Mouse (Mus musculus) limb, embryonic 14.5 days (tissue): ENCODE results near the gene Zp2. TPM values are rescaled to one million over a fixed set of nuclear protein-coding genes. Genes with fewer than 3 reads are reported as not detected.

ENCODE experiments used
- ATAC-seq: fragments of 200-750 bp; cut with Nextera tagmentation; 2 replicates; pipeline ENCODE4 v1.8.0; 2017; ENCODE audit warnings: low read depth, moderate number of reproducible peaks, moderate TSS enrichment; ENCODE audit not compliant: low FRiP score
- DNase-seq: peaks from one replicate; pipeline ENCODE4 v3.0.0-alpha.2; 2015; ENCODE audit warnings: low spot score
- H3K27ac ChIP-seq: fragments of 300-500 bp; sonication (generic); replicated peaks from 2 replicates; pipeline ENCODE4 v1.5.1; 2014; ENCODE audit warnings: low read depth, mild to moderate bottlenecking, low read length, moderate library complexity, mixed read lengths
- H3K27me3 ChIP-seq: fragments of 300-500 bp; sonication (generic); 2 replicates; pipeline ENCODE4 v1.6.1; 2014; ENCODE audit warnings: low read length, mixed read lengths; ENCODE audit not compliant: control insufficient read depth, insufficient read depth
- H3K36me3 ChIP-seq: fragments of 300-500 bp; sonication (generic); 2 replicates; pipeline ENCODE4 v1.6.1; 2014; ENCODE audit warnings: mild to moderate bottlenecking, low read length, moderate library complexity, mixed read lengths; ENCODE audit not compliant: control insufficient read depth, insufficient read depth
- H3K4me1 ChIP-seq: fragments of 300-500 bp; sonication (generic); 2 replicates; pipeline ENCODE4 v1.6.1; 2014; ENCODE audit warnings: antibody characterized with exemption, low read length, mixed read lengths; ENCODE audit not compliant: control insufficient read depth, insufficient read depth
- H3K4me2 ChIP-seq: fragments of 300-500 bp; sonication (generic); replicated peaks from 2 replicates; pipeline ENCODE4 v1.6.1; 2014; ENCODE audit warnings: low read depth, mild to moderate bottlenecking, low read length, moderate library complexity; ENCODE audit not compliant: severe bottlenecking
- H3K4me3 ChIP-seq: fragments of 300-500 bp; sonication (generic); replicated peaks from 2 replicates; pipeline ENCODE4 v1.5.1; 2014; ENCODE audit warnings: low read length
- H3K9ac ChIP-seq: fragments of 300-500 bp; sonication (generic); 2 replicates; pipeline ENCODE4 v1.6.1; 2014; ENCODE audit warnings: mild to moderate bottlenecking, low read depth, low read length, moderate library complexity; ENCODE audit not compliant: severe bottlenecking
- H3K9me3 ChIP-seq: fragments of 300-500 bp; sonication (generic); 2 replicates; pipeline ENCODE4 v1.6.1; 2016; ENCODE audit warnings: low read length; ENCODE audit not compliant: control insufficient read depth
- POLR2A ChIP-seq: fragments of 200-500 bp; IDR thresholded peaks from 2 replicates; pipeline ENCODE4 v1.8.0; 2012; ENCODE audit warnings: inconsistent platforms, mild to moderate bottlenecking, moderate library complexity, borderline replicate concordance; ENCODE audit not compliant: insufficient read depth, insufficient read length; ENCODE audit errors: extremely low read depth
- WGBS: fragments of 180-500 bp; shearing (Covaris S2); extraction: QIAGEN DNeasy Blood & Tissue Kit; methylation state at CpG from one replicate; pipeline ENCODE4 v1.1.7; 2014; 5-methylcytosine and 5-hydroxymethylcytosine counted together
- polyA plus RNA-seq, 2 experiments: library from polyadenylated mRNA; depleted of rRNA in 1 of 2; stranded (reverse) in 1 of 2; unstranded in 1 of 2; fragments of >200 nt; fragmentation: Nextera tagmentation in 1 of 2; extraction: Ambion mirVana in 1 of 2; gene quantifications; 2 replicates each; pipeline versions ENCODE4 v1.2.1 to v1.2.3; 2012 to 2014

Gene Zp2
- polyA plus RNA-seq, 2 experiments, result 0.66 to 1.0 TPM

DNA sequence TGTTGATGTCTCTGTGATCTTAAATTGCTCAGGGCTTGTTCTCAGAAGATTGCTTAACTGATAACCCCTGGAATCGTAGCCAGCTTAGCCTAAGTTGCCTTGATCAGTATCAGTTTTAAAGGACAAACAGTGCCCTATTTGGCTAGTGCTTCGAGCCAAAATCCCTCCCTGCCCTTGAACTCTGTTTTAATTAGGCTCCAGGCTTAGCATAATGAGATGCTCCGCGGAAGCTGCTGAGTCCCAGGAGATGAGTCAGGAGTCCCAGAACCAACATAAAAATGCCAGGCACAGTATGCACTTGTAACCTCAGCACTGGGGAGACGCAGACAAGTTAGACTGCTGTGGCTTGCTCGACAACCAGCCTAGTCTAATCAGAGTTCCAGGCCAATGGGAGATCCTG, 27.6 kb downstream of the Zp2 start:
- H3K36me3 ChIP-seq, result peaks cover 10% of the 10 kb centered on the region; the same call in 1 of the 2 replicates
- H3K4me3 ChIP-seq, result no peak overlapping the region
- peaks cover 6% of the 10 kb centered on the region for H3K4me1 ChIP-seq
- H3K4me2 ChIP-seq, result no peak overlapping the region
- no peak for TF ChIP-seq POLR2A
- WGBS, result 26% methylated on average over 6 of the region's 6 CpGs
- H3K9ac ChIP-seq, result no peak overlapping the region
- DNase-seq (no peak), ATAC-seq (no peak)
- H3K27me3 ChIP-seq, result no peaks in the 10 kb centered on the region
- no peaks in the 10 kb centered on the region for H3K9me3 ChIP-seq
- no peak overlapping the region for H3K27ac ChIP-seq

DNA sequence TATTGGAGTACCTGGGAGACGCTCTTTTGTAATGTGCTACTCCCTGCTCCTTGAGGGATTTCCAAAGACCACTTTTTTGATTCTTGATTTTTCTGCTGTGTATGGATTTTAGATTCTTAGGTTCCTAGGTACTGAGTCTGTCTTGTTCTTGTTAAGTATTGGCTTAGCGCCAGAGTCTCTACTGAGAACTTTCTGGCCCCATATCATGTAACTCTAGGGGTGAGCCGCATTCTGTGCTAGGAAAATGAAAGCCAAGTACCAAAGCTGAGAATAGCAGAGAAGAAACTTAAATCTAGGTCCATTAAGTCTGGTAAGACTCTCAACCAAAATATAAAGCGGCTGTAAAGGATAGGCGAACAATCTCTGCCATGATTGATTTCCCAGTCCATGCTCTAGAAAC, 28.1 kb downstream of the Zp2 start:
- Histone ChIP-seq H3K4me3 (no peak overlapping the region), H3K9me3 (no peaks in the 10 kb centered on the region), H3K36me3 (peaks cover 10% of the 10 kb centered on the region; the same call in 1 of the 2 replicates), H3K4me2 (no peak overlapping the region), H3K4me1 (peaks cover 6% of the 10 kb centered on the region), H3K27me3 (no peaks in the 10 kb centered on the region), H3K27ac (no peak overlapping the region), H3K9ac (no peak overlapping the region)
- no peak for TF ChIP-seq POLR2A
- DNase-seq, result peak; percentile 47
- WGBS, result 58% methylated on average over 5 of the region's 5 CpGs
- ATAC-seq, result peak; percentile 37; the same call in 1 of the 2 replicates

DNA sequence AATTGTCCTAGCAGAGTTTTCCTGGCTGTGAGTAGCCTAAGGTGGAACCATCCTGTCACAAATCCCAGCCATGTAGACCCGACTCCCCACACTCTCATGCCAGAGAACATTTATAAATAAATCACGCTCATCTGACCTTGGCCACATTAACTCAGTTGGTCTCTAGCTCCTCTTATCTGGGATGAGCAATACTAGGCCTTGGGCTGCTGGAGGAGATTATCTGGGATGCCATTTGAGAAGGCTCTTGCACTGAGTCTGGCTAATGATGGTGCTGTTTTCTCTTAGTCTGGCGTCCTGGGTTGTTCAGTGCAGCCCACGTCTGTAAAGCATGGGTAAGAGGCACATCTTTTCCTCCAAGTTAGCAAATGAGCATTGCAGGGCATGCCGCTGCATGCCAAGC, 35.4 kb downstream of the Zp2 start:
- ATAC-seq (no peak), DNase-seq (no peak)
- Histone ChIP-seq H3K4me1 (no peaks in the 10 kb centered on the region), H3K27ac (no peak overlapping the region), H3K9me3 (no peaks in the 10 kb centered on the region), H3K4me2 (no peak overlapping the region), H3K4me3 (no peak overlapping the region), H3K9ac (no peak overlapping the region), H3K27me3 (no peaks in the 10 kb centered on the region), H3K36me3 (peaks cover 5% of the 10 kb centered on the region; the same call in 1 of the 2 replicates)
- no peak for TF ChIP-seq POLR2A
- WGBS, result 72% methylated on average over 5 of the region's 5 CpGs

DNA sequence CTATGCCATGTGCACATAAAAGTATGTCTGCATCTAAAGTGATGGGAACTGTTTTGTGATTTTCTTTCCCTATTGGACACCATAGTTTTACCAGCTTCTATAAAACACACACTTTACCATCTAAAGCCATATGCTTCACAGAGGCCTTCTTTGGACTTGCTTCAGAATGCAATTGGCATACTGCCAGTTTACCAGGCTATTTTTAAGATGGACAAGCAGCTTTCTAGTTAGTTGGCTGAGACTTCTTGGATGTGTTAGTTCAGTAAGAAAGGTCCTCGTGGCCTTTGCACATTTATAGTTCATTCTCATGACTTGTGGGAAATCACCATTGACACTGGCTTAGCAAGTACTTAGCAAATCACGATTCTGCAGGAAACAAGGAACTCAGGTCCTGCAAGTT, 38.7 kb downstream of the Zp2 start:
- H3K9ac ChIP-seq, result no peak overlapping the region
- peaks cover 5% of the 10 kb centered on the region; the same call in 1 of the 2 replicates for H3K36me3 ChIP-seq
- 47% methylated on average over 2 of the region's 2 CpGs for WGBS
- no peak overlapping the region for H3K27ac ChIP-seq
- peaks cover 3% of the 10 kb centered on the region; the same call in 1 of the 2 replicates for H3K4me1 ChIP-seq
- no peak overlapping the region for H3K4me3 ChIP-seq
- H3K9me3 ChIP-seq, result no peaks in the 10 kb centered on the region
- DNase-seq (no peak), ATAC-seq (no peak)
- H3K27me3 ChIP-seq, result no peaks in the 10 kb centered on the region
- H3K4me2 ChIP-seq, result no peak overlapping the region
- TF ChIP-seq POLR2A, result no peak

GRCm38 (mm10) chr7:120104975-120105374, 40.1 kb downstream of the Zp2 start:
- no peaks in the 10 kb centered on the region for H3K9me3 ChIP-seq

More at GRCm38 (mm10) chr7:120104975-120105374, 40.1 kb downstream of the Zp2 start:
- no peak overlapping the region for H3K9ac ChIP-seq
- H3K27me3 ChIP-seq, result no peaks in the 10 kb centered on the region
- H3K4me2 ChIP-seq, result no peak overlapping the region
- peaks cover 5% of the 10 kb centered on the region; the same call in 1 of the 2 replicates for H3K36me3 ChIP-seq
- peaks cover 3% of the 10 kb centered on the region; the same call in 1 of the 2 replicates for H3K4me1 ChIP-seq
- H3K27ac ChIP-seq, result no peak overlapping the region
- ATAC-seq (no peak), DNase-seq (no peak)
- 78% methylated on average over 3 of the region's 3 CpGs for WGBS
- no peak overlapping the region for H3K4me3 ChIP-seq
- TF ChIP-seq POLR2A, result no peak
